Mouse (Mus musculus) heart, postnatal 25 days (tissue): Measurements from ENCODE around the gene Gm20388. TPM values are rescaled to one million over a fixed set of nuclear protein-coding genes. Genes with fewer than 3 reads are reported as not detected.
"Not testable (repeated sequence)": the region's sequence is repeated elsewhere in the genome, so short reads cannot be mapped to it uniquely, and the experiment has no call there.

Experiments
- DNase-seq: peaks from one replicate; pipeline ENCODE4 v3.0.0; 2022; ENCODE audit warnings: low spot score
- intact Hi-C: fragments of 180-260 bp; cut with DNase I; formaldehyde crosslinking; loops from one replicate; pipeline ENCODE4 v1.15.1; 2025
- total RNA-seq, 2 experiments: library from RNA; stranded (reverse); gene quantifications; 2 replicates each; pipeline ENCODE4 v1.2.3; 2021

Gm20388 gene
- total RNA-seq, 2 experiments from 2014 or later: 2.7 TPM; not detected in 1

GRCm38 (mm10) chr8:122304058-122304457, 2393.4 kb downstream of the Gm20388 start:
- no peak for DNase-seq
- intact Hi-C loops: no loop called here

DNA sequence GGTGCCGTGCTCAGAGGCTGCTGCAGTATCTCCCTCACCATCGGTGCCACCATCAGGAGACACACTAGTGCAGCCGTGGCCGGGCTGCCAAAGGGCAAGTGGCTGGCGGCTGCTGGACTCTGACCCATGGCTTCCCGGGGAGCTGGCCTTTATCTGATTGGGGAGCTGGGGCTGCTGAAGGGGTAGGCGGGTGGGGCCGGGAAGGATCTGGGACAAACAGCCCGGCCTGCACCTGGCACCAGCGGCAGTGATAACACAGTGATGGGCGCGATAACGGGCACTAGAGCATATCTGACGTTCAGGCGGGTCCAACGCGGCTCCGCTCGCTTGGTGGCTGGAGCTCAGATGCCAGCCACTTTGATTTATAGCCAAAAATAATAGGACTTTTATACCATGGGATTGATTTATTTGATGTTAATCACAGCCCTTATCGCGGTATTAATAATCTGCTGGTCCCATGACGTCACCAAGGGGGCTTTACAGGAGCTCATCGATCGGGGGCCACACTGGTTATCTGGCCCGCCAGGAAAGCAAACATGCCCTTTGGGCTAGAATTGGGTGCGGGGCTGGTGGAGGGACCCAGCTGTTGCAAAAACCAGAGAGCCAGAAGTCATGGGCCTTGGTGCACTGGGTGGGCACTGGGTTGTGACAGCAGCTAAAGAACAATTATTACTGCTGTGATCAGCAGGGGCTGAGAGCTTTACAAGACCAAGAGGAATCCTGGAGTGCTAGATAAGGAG, 2396.2 kb downstream of the Gm20388 start:
- no peak for DNase-seq
- intact Hi-C loops: no loop called here

DNA sequence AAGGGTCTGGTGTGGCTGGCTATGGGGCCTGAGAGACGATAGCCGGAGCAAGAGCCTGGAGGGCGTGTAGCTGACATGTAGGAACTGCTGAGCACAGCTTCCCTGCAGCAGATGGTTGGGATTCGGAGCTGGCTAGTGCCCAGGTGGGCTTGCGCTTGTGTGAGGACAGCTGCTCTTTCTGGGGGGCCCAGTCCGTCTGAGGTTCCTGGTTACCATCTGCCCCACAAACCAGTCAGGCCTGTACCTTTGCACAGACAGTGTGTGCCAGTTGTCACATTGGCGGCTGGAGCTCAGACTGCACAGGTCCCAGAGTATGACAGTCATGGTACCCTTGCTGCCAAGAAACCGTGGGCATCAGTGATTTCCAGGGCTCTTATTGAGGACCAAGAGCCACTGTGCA, 2397.2 kb downstream of the Gm20388 start:
- intact Hi-C loops: no loop called here
- no peak for DNase-seq

GRCm38 (mm10) chr8:122309272-122309671, 2398.6 kb downstream of the Gm20388 start:
- no peak for DNase-seq
- intact Hi-C loops: no loop called here

DNA sequence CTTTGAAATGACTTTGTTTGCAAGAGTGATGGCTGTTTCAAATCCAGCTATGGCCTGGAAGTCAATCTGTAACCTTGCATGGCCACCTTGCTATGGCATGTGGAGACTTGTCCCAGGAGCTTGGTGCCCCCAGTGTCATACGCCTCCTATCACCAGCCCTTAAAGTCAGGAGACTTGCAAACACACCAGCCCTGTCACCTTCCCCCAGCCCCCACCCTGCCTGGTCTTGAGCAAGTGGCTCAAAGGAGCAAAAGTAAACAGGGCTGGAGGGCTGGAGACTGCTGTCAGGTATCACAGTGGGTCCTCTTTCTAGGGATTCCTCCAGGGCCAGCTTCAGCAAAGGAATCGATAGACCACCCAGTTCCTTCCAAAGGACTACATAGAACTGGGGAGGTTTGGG, 2400.5 kb downstream of the Gm20388 start:
- intact Hi-C loops: no loop called here
- no peak for DNase-seq

DNA sequence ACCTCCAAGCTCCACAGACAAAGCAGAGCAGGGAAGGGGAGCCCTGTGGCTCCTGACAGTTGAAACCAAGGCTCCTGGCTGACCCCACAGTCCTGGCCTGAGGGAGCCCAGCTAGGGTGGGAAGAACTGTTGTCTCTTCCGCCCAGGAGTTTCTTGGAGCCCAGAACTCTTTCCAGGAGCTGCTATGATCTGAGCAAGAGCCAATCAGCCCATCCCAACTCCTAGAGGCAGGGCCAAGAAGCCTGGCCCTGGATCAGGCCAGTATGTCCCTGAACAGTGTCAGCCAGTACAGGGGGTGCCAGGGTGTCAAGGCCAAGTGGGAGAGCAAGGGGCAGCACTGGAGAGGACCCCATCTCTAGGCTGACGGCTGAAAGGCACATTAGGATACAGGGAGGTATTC, 2401.9 kb downstream of the Gm20388 start:
- DNase-seq: no peak
- intact Hi-C loops: loop anchor here (2.0 kb wide), 1 partner anchor 28 kb away; no protein-coding TSS in a partner anchor

- intact Hi-C loops: loop anchor here (2.0 kb wide), 1 partner anchor 29 kb away; no protein-coding TSS in a partner anchor
- DNase-seq: no peak
Measured at GRCm38 (mm10) chr8:122313310-122313709, 2402.7 kb downstream of the Gm20388 start.

- DNase-seq: peak; percentile 61
- intact Hi-C loops: no loop called here
Measured at GRCm38 (mm10) chr8:122314899-122315496, 2404.4 kb downstream of the Gm20388 start.

- intact Hi-C loops: loop anchor here (2.0 kb wide), 1 partner anchor 14 kb away; no protein-coding TSS in a partner anchor
- DNase-seq: no peak
Measured at GRCm38 (mm10) chr8:122316402-122316801, 2405.8 kb downstream of the Gm20388 start.

DNA sequence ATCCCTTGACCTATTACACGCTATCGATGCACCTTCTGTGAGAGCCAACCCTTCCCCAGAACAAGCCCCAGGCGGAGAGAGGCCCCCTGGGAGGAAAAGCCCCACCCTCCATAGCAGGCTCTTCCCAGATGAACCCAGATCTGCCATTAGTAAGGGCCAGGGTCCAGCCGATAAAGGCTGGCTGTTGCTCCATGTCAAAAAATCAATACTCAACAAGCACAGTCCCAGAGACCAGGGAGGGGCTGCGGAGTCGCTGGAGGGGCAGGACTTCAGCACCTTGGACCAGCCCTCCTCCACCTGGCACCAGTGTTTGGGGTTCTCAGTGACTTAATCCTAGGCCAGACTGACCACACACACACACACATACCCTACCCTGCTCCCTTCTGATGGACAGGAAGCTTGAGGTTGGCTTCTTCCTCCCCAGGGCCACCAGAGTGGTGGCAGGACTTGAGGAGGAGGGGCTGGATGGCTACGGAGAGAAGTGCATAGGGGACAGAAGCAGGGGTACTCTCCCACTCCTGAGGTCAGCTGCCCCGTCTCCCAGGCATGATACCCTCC, 2407.4 kb downstream of the Gm20388 start:
- intact Hi-C loops: loop anchor here (2.0 kb wide), 1 partner anchor 13 kb away; no protein-coding TSS in a partner anchor
- no peak for DNase-seq

DNA sequence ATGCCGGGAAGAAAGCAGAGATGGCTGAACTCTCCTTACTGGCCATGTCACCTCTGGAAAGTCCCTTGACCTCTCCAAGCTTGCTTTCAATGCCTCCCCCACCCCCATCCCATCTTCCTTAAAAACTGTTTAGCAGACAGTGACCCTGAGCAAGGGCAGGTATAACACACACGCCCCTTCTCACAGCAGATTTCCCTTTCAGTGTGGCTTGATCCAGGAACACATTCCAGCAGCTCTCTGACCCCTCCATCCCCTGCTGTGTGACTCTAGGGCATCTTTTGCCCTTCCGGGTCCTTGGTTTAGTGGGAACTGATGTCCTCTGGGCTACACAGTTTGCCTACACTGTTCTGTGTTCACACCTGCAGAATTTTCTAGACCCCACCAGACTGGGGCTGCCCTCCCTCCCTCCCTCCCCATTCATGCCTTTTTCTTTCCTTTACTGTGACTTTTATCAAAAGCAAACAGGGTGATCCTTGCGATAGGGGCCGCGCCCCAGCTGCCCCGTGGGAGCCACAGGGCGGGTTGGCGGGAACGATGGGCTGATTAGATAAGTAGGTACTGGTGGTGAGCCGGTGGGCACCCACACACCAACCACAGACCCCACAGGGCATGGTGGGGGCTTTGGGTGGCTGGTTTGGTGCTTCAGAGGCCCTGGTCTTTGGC, 2408.5 kb downstream of the Gm20388 start:
- DNase-seq: no peak
- intact Hi-C loops: no loop called here

DNA sequence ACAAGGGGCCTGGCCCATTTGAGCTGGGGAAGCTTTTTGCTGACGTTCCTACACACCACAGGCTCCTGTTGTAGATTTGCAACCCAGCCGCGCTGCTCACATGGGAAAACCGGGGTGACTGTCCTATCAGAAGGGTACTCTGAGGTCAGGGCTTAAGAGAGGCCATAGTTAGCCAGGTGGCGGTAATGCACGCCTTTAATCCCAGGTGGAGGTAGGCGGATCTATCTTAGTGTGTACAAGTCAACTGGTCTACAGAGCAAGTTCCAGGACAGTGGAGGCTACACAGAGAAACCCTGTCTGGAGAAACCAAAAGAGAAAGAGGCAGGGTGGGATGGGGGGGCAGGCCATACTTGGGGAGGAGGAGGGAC, 2409.1 kb downstream of the Gm20388 start:
- intact Hi-C loops: no loop called here

DNA sequence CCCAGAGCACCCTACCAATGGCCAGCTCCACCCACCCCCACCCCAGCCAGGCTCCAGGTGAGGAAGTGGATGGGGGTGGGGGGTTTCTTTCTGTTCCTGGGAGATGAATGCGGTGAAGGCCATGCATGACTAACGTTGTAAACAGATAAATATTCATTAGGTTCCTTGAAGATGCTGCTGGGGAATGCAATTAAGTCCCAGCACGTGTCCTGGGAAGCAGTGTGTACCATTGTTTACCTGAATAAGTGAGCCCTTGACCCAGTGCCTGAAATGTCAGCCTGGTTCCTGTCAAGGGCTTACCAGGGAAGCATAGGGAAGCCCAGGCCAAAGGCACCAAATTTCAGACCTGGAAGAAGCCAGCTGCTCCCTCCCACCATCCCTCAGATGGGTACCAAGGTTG, 2409.9 kb downstream of the Gm20388 start:
- no peak for DNase-seq
- intact Hi-C loops: no loop called here

More for the DNA sequence above, 2409.1 kb downstream of the Gm20388 start:
- DNase-seq: no peak

DNA sequence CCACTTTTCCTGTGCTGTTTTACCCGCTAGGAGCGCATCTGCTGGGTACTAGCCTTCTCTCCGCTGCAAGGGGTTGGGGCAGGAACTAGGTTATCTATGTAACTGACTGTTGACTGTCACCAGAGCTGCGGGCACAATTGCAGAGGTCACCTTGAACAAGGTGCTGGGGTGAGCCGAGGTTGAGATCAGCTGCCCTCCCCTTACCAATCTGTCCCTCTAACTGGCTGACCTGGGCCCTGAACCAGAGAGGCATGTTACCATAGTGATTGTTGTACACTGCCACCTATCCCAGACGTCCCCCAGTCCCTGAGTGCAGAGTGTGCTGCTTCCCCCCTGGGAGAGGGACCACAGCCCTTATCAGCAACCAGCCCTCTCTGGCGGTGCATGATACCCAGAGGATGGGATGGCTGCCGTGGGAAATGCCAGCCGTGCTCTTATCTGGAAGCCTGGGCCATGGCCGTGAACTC, 2410.8 kb downstream of the Gm20388 start:
- no peak for DNase-seq
- intact Hi-C loops: no loop called here

GRCm38 (mm10) chr8:122322126-122322525, 2411.5 kb downstream of the Gm20388 start:
- intact Hi-C loops: no loop called here
- no peak for DNase-seq

GRCm38 (mm10) chr8:122322792-122323191, 2412.2 kb downstream of the Gm20388 start:
- no peak for DNase-seq
- intact Hi-C loops: no loop called here

- DNase-seq, intact Hi-C loops: not testable (repeated sequence)
Measured at GRCm38 (mm10) chr8:122323951-122324402, 2413.3 kb downstream of the Gm20388 start.

DNA sequence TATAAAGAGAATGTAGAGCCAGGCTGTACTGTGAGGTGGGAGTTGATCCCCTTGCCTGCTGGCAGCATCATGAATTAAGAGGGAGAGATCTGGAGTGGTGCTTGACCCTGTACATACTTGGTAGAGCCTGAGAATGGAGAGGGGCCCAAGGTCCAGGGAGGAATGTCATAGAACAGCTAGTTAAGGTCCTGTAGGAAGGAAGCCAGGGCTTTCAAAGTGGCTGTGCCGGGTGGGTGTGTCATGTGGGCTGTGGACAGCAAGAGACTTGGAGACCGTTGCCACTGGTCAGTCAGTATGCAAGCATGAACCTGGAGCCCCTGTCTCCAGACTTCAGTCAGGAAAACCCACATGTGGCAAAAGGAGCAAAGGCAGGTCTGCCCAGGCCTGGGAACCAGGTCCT, 2414.6 kb downstream of the Gm20388 start:
- intact Hi-C loops: no loop called here
- DNase-seq: no peak

GRCm38 (mm10) chr8:122326114-122326542, 2415.5 kb downstream of the Gm20388 start:
- intact Hi-C loops: no loop called here
- DNase-seq: no peak

DNA sequence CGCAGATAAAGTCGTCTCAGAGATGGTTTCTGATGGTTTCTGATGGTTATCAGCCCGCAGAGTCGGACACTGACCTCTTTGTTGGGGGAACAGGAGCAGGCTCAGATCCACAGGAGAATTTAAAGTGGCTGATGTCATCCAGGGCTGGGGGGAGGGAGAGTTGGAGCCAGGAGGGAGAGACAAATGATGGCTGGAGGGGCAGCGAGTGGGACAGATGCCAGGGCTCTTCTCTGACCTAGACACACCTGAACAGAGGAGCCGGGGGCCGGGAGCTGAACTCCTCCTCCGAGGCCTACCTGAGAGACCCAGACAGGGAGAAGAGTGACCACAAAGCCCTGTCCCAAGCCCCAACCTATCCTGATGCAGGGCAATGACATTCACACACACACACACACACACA, 2418.4 kb downstream of the Gm20388 start:
- intact Hi-C loops: no loop called here

More for the DNA sequence above, 2418.4 kb downstream of the Gm20388 start:
- DNase-seq: no peak
